Mouse (Mus musculus) liver, adult 2 months (tissue): ENCODE data around the gene Anxa8. TPM values are rescaled to one million over a fixed set of nuclear protein-coding genes. Genes with fewer than 3 reads are reported as not detected.
A peak's percentile ranks its signal among the peaks of the same experiment; 100 is the strongest.

Experiments
- DNase-seq: peaks from one replicate; pipeline ENCODE4 v3.0.0-alpha.2; 2011; ENCODE audit warnings: low read depth, low spot score; ENCODE audit errors: extremely low read depth
- H3K27ac ChIP-seq: fragments of 200-500 bp; replicated peaks from 2 replicates; pipeline ENCODE4 v1.5.1; 2012; ENCODE audit warnings: low read depth, mild to moderate bottlenecking, control low read depth, inconsistent platforms, low read length; ENCODE audit not compliant: insufficient read depth
- H3K27me3 ChIP-seq: fragments of 200-500 bp; 2 replicates; pipeline ENCODE4 v1.6.1; 2012; ENCODE audit warnings: mild to moderate bottlenecking, moderate library complexity, low read length, inconsistent platforms; ENCODE audit not compliant: control insufficient read depth, insufficient read depth
- H3K36me3 ChIP-seq: fragments of 200-500 bp; 2 replicates; pipeline ENCODE4 v1.6.1; 2012; ENCODE audit warnings: low read length, inconsistent platforms; ENCODE audit not compliant: control insufficient read depth, insufficient read depth
- H3K4me1 ChIP-seq: fragments of 200-500 bp; 2 replicates; pipeline ENCODE4 v1.6.1; 2011; ENCODE audit warnings: low read length; ENCODE audit not compliant: control insufficient read depth, insufficient read depth
- H3K4me3 ChIP-seq: fragments of 200-500 bp; 2 replicates; pipeline ENCODE4 v1.5.1; 2011; ENCODE audit warnings: low read depth, mild to moderate bottlenecking, control low read depth, low read length, moderate library complexity; ENCODE audit not compliant: insufficient read depth
- H3K79me2 ChIP-seq: fragments of 200-500 bp; 2 replicates; pipeline ENCODE4 v1.6.1; 2012; ENCODE audit warnings: inconsistent platforms, mild to moderate bottlenecking, low read length, moderate library complexity; ENCODE audit not compliant: control insufficient read depth, insufficient read depth
- H3K9ac ChIP-seq: fragments of 200-500 bp; 2 replicates; pipeline ENCODE4 v1.6.1; 2012; ENCODE audit warnings: low read depth, mild to moderate bottlenecking, control low read depth, inconsistent platforms, low read length
- CTCF ChIP-seq: fragments of 200-500 bp; IDR thresholded peaks from 2 replicates; pipeline ENCODE4 v1.5.1; 2011; ENCODE audit warnings: low read depth, low read length, control low read depth
- POLR2A ChIP-seq: fragments of 200-500 bp; IDR thresholded peaks from 2 replicates; pipeline ENCODE4 v1.6.1; 2011; ENCODE audit warnings: low read length, control low read depth; ENCODE audit not compliant: insufficient read depth; ENCODE audit errors: extremely low read depth
- WGBS: fragments of 180-500 bp; shearing (Covaris S2); methylation state at CpG from one replicate; pipeline ENCODE4 v1.1.7; 2018; 5-methylcytosine and 5-hydroxymethylcytosine counted together
- polyA plus RNA-seq: library from polyadenylated mRNA; depleted of rRNA; stranded (reverse); fragments of >200 nt; gene quantifications from 2 replicates; pipeline ENCODE4 v1.2.3, GENCODE M21; 2012
- total RNA-seq: library from RNA; depleted of rRNA; stranded (reverse); fragments of >200 nt; gene quantifications from 2 replicates; pipeline ENCODE4 v1.2.3, GENCODE M21; 2014

Anxa8 gene
- total and polyA plus RNA-seq, 2 experiments: not detected

- WGBS: 13% methylated on average over 8 of the region's 8 CpGs
- TF ChIP-seq POLR2A (no peak), CTCF (peak; percentile 82)
- Histone ChIP-seq H3K79me2 (no peaks in the 10 kb centered on the region), H3K27me3 (no peaks in the 10 kb centered on the region), H3K27ac (no peak overlapping the region), H3K4me1 (no peaks in the 10 kb centered on the region), H3K9ac (no peak overlapping the region), H3K36me3 (no peaks in the 10 kb centered on the region), H3K4me3 (no peak overlapping the region)
- DNase-seq: peak; percentile 45
Observed at GRCm38 (mm10) chr14:34104892-34105291, 19.1 kb downstream of the Anxa8 start.

- H3K4me3 ChIP-seq: no peak overlapping the region
- no peaks in the 10 kb centered on the region for H3K79me2 ChIP-seq
- H3K27ac ChIP-seq: no peak overlapping the region
- peak; percentile 5 for DNase-seq
- WGBS: 54% methylated on average over 12 of the region's 12 CpGs
- no peaks in the 10 kb centered on the region for H3K4me1 ChIP-seq
- H3K9ac ChIP-seq: no peak overlapping the region
- no peaks in the 10 kb centered on the region for H3K27me3 ChIP-seq
- TF ChIP-seq POLR2A (no peak), CTCF (peak; percentile 77)
- no peaks in the 10 kb centered on the region for H3K36me3 ChIP-seq
Observed at GRCm38 (mm10) chr14:34106389-34107062, 20.7 kb downstream of the Anxa8 start.

GRCm38 (mm10) chr14:34107594-34107993 is 21.8 kb downstream of the Anxa8 start:
- 76% methylated on average over 4 of the region's 4 CpGs for WGBS
- no peak overlapping the region for H3K9ac ChIP-seq
- no peaks in the 10 kb centered on the region for H3K79me2 ChIP-seq
- TF ChIP-seq POLR2A (no peak), CTCF (no peak)
- H3K4me3 ChIP-seq: no peak overlapping the region
- no peak for DNase-seq
- no peaks in the 10 kb centered on the region for H3K4me1 ChIP-seq
- H3K27me3 ChIP-seq: no peaks in the 10 kb centered on the region
- no peak overlapping the region for H3K27ac ChIP-seq
- H3K36me3 ChIP-seq: no peaks in the 10 kb centered on the region

GRCm38 (mm10) chr14:34114311-34114710 is 28.5 kb downstream of the Anxa8 start:
- Histone ChIP-seq H3K79me2 (no peaks in the 10 kb centered on the region), H3K27me3 (no peaks in the 10 kb centered on the region), H3K4me3 (no peak overlapping the region), H3K9ac (no peak overlapping the region), H3K27ac (no peak overlapping the region), H3K4me1 (no peaks in the 10 kb centered on the region), H3K36me3 (no peaks in the 10 kb centered on the region)
- DNase-seq: no peak
- 84% methylated on average over 4 of the region's 4 CpGs for WGBS
- TF ChIP-seq CTCF: no peak
- no peak for TF ChIP-seq POLR2A

GRCm38 (mm10) chr14:34119046-34119723 is 33.4 kb downstream of the Anxa8 start:
- no peak for TF ChIP-seq CTCF
- TF ChIP-seq POLR2A: no peak

More at GRCm38 (mm10) chr14:34119046-34119723, 33.4 kb downstream of the Anxa8 start:
- H3K36me3 ChIP-seq: no peaks in the 10 kb centered on the region
- DNase-seq: no peak
- H3K27ac ChIP-seq: no peak overlapping the region
- H3K9ac ChIP-seq: no peak overlapping the region
- 65% methylated on average over 7 of the region's 7 CpGs for WGBS
- H3K27me3 ChIP-seq: no peaks in the 10 kb centered on the region
- no peaks in the 10 kb centered on the region for H3K79me2 ChIP-seq
- H3K4me1 ChIP-seq: no peaks in the 10 kb centered on the region
- no peak overlapping the region for H3K4me3 ChIP-seq
